Mouse (Mus musculus): ENCODE measurements around the gene Msln. TPM values are rescaled to one million over a fixed set of nuclear protein-coding genes. Genes with fewer than 3 reads are reported as not detected.

Msln gene
- polyA plus RNA-seq, 1 experiment from 2014 or later = 0.98 TPM

DNA sequence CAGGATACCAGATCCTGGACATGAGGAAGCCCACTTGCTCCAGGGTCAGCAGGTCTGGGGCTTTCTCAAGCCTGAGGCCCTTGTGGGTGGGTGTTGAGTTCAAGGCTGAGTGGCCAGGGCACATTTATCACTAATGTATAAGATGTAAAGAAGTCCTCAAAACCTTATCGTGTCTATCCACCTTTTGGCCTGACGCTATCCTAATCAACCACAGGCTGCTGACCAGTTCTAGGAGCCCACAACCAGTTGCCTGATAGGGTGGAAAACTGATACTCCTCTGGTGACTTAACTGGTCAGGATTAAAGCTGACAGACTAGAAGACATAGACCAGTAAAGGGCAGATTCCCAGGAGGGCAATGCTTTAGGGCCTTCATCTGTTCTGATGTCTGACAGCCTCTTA lies 44.2 kb downstream of the Msln start:
- H3K27me3 ChIP-seq (ENCODE audit: insufficient read depth, poor library complexity, severe bottlenecking) = peaks cover 2% of the 10 kb centered on the region; the same call in 1 of the 2 replicates
- no peaks in the 10 kb centered on the region for H3K9me3 ChIP-seq
- H3K36me3 ChIP-seq = no peaks in the 10 kb centered on the region
- DNase-seq (ENCODE audit: low spot score) = no peak
- H3K4me1 ChIP-seq = no peaks in the 10 kb centered on the region
- no peak overlapping the region for H3K4me3 ChIP-seq
- WGBS = 82% methylated on average over 2 of the region's 2 CpGs
- H3K27ac ChIP-seq = no peak overlapping the region

DNA sequence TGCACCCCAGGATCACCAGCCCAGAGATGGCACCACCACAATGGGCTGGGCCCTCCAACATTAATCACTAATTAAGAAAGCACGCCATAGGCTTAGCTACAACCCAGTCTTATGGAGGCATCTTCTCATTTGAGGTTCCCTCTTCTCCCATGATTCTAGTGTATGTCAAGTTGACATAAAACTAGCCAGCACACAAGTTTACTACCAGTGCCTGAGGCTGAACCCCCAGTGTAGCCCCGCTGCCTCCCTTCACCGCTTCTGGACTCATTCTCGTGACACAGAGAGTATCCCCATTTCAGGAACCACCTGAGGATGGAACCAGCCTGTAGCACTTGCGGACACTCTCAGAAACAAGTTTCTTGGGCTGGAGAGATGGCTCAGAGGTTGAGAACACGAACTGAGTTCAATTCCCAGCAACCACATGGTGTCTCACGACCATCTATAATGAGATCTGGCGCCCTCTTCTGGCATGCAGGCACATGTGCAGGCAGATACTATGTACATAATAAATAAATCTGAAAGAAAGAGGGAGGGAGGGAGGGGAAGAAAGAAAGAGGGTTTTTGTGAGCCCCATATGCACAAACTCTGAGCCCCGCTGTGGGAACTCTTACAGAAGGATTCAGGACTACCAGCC lies 53.2 kb downstream of the Msln start:
- no peaks in the 10 kb centered on the region for H3K36me3 ChIP-seq
- no peak for DNase-seq (ENCODE audit: low spot score)
- WGBS = 58% methylated on average over 9 of the region's 9 CpGs

More for the DNA sequence above, 53.2 kb downstream of the Msln start:
- peaks cover 15% of the 10 kb centered on the region for H3K27me3 ChIP-seq (ENCODE audit: insufficient read depth, poor library complexity, severe bottlenecking)
- H3K9me3 ChIP-seq = no peaks in the 10 kb centered on the region
- H3K27ac ChIP-seq = no peak overlapping the region
- H3K4me3 ChIP-seq = no peak overlapping the region
- no peaks in the 10 kb centered on the region for H3K4me1 ChIP-seq

Small RNA genes lying within 50 kb of the gene (microRNA-seq; reads per million reads assigned to microRNA genes)
- gene Gm25083 (not detected), gene Mir6966 (0.76 reads per million)

Other genes starting within 250 kb of the Msln start
- gene Sox8, start 183.7 kb downstream of the Msln start, polyA plus RNA-seq (2016; fragmentation: Nextera tagmentation; extraction: Ambion mirVana) = 2.0 and 3.6 TPM in 2 replicates
- 36.8 and 43.1 TPM in 2 replicates for gene Lmf1, start 175.3 kb downstream of the Msln start, polyA plus RNA-seq (2016; fragmentation: Nextera tagmentation; extraction: Ambion mirVana)
- gene Gng13, start 37.2 kb downstream of the Msln start, polyA plus RNA-seq (2016; fragmentation: Nextera tagmentation; extraction: Ambion mirVana) = 2.2 and 4.6 TPM in 2 replicates
- 34.5 and 46.4 TPM in 2 replicates for gene Chtf18, start 27.0 kb downstream of the Msln start, polyA plus RNA-seq (2016; fragmentation: Nextera tagmentation; extraction: Ambion mirVana)
- gene Rpusd1, start 26.7 kb downstream of the Msln start, polyA plus RNA-seq (2016; fragmentation: Nextera tagmentation; extraction: Ambion mirVana) = 18.1 and 19.8 TPM in 2 replicates
- gene Mslnl, start 18.3 kb downstream of the Msln start, polyA plus RNA-seq (2016; fragmentation: Nextera tagmentation; extraction: Ambion mirVana) = not detected in 2 replicates
- gene Narfl, start 19.4 kb upstream of the Msln start, polyA plus RNA-seq (2016; fragmentation: Nextera tagmentation; extraction: Ambion mirVana) = 33.5 and 36.0 TPM in 2 replicates
- 58.0 and 63.8 TPM in 2 replicates for gene Haghl, start 31.3 kb upstream of the Msln start, polyA plus RNA-seq (2016; fragmentation: Nextera tagmentation; extraction: Ambion mirVana)
- gene Ccdc78, start 32.2 kb upstream of the Msln start, polyA plus RNA-seq (2016; fragmentation: Nextera tagmentation; extraction: Ambion mirVana) = 0.18 and 0.37 TPM in 2 replicates
- 74.5 and 74.9 TPM in 2 replicates for gene Fam173a, start 38.5 kb upstream of the Msln start, polyA plus RNA-seq (2016; fragmentation: Nextera tagmentation; extraction: Ambion mirVana)
- gene AC134908.4, start 41.3 kb upstream of the Msln start, polyA plus RNA-seq (2016; fragmentation: Nextera tagmentation; extraction: Ambion mirVana) = 0.99 TPM in 1 of 2 replicates, not detected in the other
- 44.3 and 48.0 TPM in 2 replicates for gene Metrn, start 42.8 kb upstream of the Msln start, polyA plus RNA-seq (2016; fragmentation: Nextera tagmentation; extraction: Ambion mirVana)
- gene Fbxl16, start 54.7 kb upstream of the Msln start, polyA plus RNA-seq (2016; fragmentation: Nextera tagmentation; extraction: Ambion mirVana) = 0.62 and 1.2 TPM in 2 replicates
- 21.6 and 23.0 TPM in 2 replicates for gene Wdr24, start 69.2 kb upstream of the Msln start, polyA plus RNA-seq (2016; fragmentation: Nextera tagmentation; extraction: Ambion mirVana)
- gene Jmjd8, start 74.5 kb upstream of the Msln start, polyA plus RNA-seq (2016; fragmentation: Nextera tagmentation; extraction: Ambion mirVana) = 45.8 and 50.7 TPM in 2 replicates
- 343 and 404 TPM in 2 replicates for gene Stub1, start 79.0 kb upstream of the Msln start, polyA plus RNA-seq (2016; fragmentation: Nextera tagmentation; extraction: Ambion mirVana)
- 2.3 and 4.0 TPM in 2 replicates for gene Rhbdl1, start 82.9 kb upstream of the Msln start, polyA plus RNA-seq (2016; fragmentation: Nextera tagmentation; extraction: Ambion mirVana)
- 2.1 and 3.0 TPM in 2 replicates for gene Gm20683, start 87.4 kb upstream of the Msln start, polyA plus RNA-seq (2016; fragmentation: Nextera tagmentation; extraction: Ambion mirVana)
- gene Rhot2, start 90.5 kb upstream of the Msln start, polyA plus RNA-seq (2016; fragmentation: Nextera tagmentation; extraction: Ambion mirVana) = 29.0 and 29.8 TPM in 2 replicates
- gene Wdr90, start 107.1 kb upstream of the Msln start, polyA plus RNA-seq (2016; fragmentation: Nextera tagmentation; extraction: Ambion mirVana) = 22.4 and 31.7 TPM in 2 replicates
- gene Mcrip2, start 114.4 kb upstream of the Msln start, polyA plus RNA-seq (2016; fragmentation: Nextera tagmentation; extraction: Ambion mirVana) = 133 and 201 TPM in 2 replicates
- gene Mettl26, start 120.7 kb upstream of the Msln start, polyA plus RNA-seq (2016; fragmentation: Nextera tagmentation; extraction: Ambion mirVana) = 46.7 and 55.4 TPM in 2 replicates
- 0.96 and 3.8 TPM in 2 replicates for gene Wfikkn1, start 126.5 kb upstream of the Msln start, polyA plus RNA-seq (2016; fragmentation: Nextera tagmentation; extraction: Ambion mirVana)
- 22.2 and 24.4 TPM in 2 replicates for gene Rab40c, start 165.3 kb upstream of the Msln start, polyA plus RNA-seq (2016; fragmentation: Nextera tagmentation; extraction: Ambion mirVana)
- gene Pigq, start 190.6 kb upstream of the Msln start, polyA plus RNA-seq (2016; fragmentation: Nextera tagmentation; extraction: Ambion mirVana) = 71.8 and 90.0 TPM in 2 replicates
- gene Nhlrc4, start 190.6 kb upstream of the Msln start, polyA plus RNA-seq (2016; fragmentation: Nextera tagmentation; extraction: Ambion mirVana) = 0.15 and 0.85 TPM in 2 replicates
- gene A930017K11Rik, start 198.2 kb upstream of the Msln start, polyA plus RNA-seq (2016; fragmentation: Nextera tagmentation; extraction: Ambion mirVana) = 0.20 and 0.55 TPM in 2 replicates
- 20.1 and 21.4 TPM in 2 replicates for gene Capn15, start 231.4 kb upstream of the Msln start, polyA plus RNA-seq (2016; fragmentation: Nextera tagmentation; extraction: Ambion mirVana)